Mouse (Mus musculus) layer of hippocampus, adult 6 months (tissue): Measurements from ENCODE around the gene Kbtbd7. TPM values are rescaled to one million over a fixed set of nuclear protein-coding genes. Genes with fewer than 3 reads are reported as not detected.

ENCODE experiments used
- long read RNA-seq, 2 experiments: library from polyadenylated mRNA; unstranded; transcript quantifications; one replicate each; pipeline ENCODE4 v2.0.0; 2019 to 2020
- polyA plus RNA-seq: library from polyadenylated mRNA; unstranded; fragments of <200 nt; fragmentation: Nextera tagmentation; gene quantifications from 2 replicates; pipeline ENCODE4 v1.2.3, GENCODE M21; 2021

The Kbtbd7 gene
- 11.2 and 14.2 TPM in 2 replicates for polyA plus RNA-seq
- long read RNA-seq, experiment 1, full-length matches to known transcripts = 32 of 32 reads
- long read RNA-seq, experiment 1, partial matches to known transcripts = 0 of 32 reads
- long read RNA-seq, experiment 1, other reads (novel, unspliced or antisense) = 0 of 32 reads
- long read RNA-seq, experiment 2, full-length matches to known transcripts = 138 of 138 reads
- long read RNA-seq, experiment 2, partial matches to known transcripts = 0 of 138 reads
- long read RNA-seq, experiment 2, other reads (novel, unspliced or antisense) = 0 of 138 reads

DNA sequence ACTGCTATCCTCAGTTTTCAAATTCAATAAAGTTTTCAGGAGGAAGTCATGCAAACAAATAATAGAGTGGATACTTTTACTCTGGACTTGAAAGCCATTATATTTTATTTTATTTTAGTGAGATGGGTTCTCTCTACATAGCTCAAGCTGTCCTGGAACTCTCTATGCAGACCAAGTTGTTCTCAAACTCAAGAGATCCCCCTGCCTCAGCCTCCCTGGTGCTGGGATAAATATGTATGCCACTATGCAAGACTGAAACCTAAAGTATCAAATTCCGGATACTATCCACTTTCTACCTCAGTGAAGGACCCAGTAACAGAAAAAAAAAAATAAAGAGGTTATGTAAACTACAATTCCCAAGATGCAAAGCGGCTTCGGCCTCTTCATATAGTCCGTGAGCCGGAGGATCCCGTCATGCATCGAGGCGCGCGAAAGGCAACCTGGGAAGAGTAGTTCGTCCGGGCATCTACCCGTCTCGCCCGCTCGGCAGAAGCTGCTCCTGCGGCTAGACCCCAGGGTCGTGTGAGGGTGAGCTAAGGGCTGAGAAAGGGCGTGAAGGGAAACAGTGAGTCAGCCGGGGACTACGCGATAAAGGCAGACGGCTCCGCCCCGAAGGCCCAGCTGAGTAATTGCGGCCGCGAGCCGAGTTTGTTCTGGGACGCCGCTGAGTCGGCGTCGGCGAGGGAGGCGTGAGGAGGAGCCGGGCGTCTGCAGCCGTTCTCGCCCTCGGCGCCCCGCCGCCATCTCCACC is at the start of gene Kbtbd7:
Gene Kbtbd7 (plus strand): TSS at position 533 of the 751 bp plus-strand sequence.

GRCm38 (mm10) chr14:79390265-79390926 is 35.9 kb upstream of the Kbtbd7 start, which contains the start of gene Naa16:
TSS of gene Naa16 (minus strand) at chr14:79390778.

GRCm38 (mm10) chr14:79397321-79398122 is 28.8 kb upstream of the Kbtbd7 start, which contains the start of gene Mtrf1:
TSS of gene Mtrf1 (plus strand) at chr14:79397772.

GRCm38 (mm10) chr14:79451681-79452590 is 25.6 kb downstream of the Kbtbd7 start, which contains the start of gene Kbtbd6:
TSS of gene Kbtbd6 (plus strand) at chr14:79451835.

Other genes with a start within 250 kb of the Kbtbd7 start
- gene Zfp957, start 179.1 kb upstream of the Kbtbd7 start, polyA plus RNA-seq = not detected in 2 replicates
- 138 and 142 TPM in 2 replicates for gene Rgcc, start 124.9 kb upstream of the Kbtbd7 start, polyA plus RNA-seq
- gene Naa16, start 35.7 kb upstream of the Kbtbd7 start, polyA plus RNA-seq = 6.5 and 6.8 TPM in 2 replicates
- gene Mtrf1, start 28.7 kb upstream of the Kbtbd7 start, polyA plus RNA-seq = 10.7 and 11.3 TPM in 2 replicates
- gene Kbtbd6, start 25.3 kb downstream of the Kbtbd7 start, polyA plus RNA-seq = 0.78 and 0.94 TPM in 2 replicates
- gene Elf1, start 54.7 kb downstream of the Kbtbd7 start, polyA plus RNA-seq = 1.3 TPM in 2 replicates
- 30.6 and 30.8 TPM in 2 replicates for gene Wbp4, start 55.0 kb downstream of the Kbtbd7 start, polyA plus RNA-seq
- gene Sugt1, start 161.2 kb downstream of the Kbtbd7 start, polyA plus RNA-seq = 131 and 146 TPM in 2 replicates
- gene Cnmd, start 235.7 kb downstream of the Kbtbd7 start, polyA plus RNA-seq = 6.2 and 6.8 TPM in 2 replicates